Mouse (Mus musculus) B cell, adult (primary cell): Measurements from ENCODE around the gene Mef2b. TPM values are rescaled to one million over a fixed set of nuclear protein-coding genes. Genes with fewer than 3 reads are reported as not detected.

Source experiments
- total RNA-seq: library from RNA; stranded (reverse); gene quantifications from 4 replicates; pipeline ENCODE4 v1.2.4, GENCODE M21; 2023; ENCODE audit not compliant: inconsistent age

The Mef2b gene
- 1.6 to 4.9 TPM (median 3.8 TPM) in 4 replicates for total RNA-seq

DNA sequence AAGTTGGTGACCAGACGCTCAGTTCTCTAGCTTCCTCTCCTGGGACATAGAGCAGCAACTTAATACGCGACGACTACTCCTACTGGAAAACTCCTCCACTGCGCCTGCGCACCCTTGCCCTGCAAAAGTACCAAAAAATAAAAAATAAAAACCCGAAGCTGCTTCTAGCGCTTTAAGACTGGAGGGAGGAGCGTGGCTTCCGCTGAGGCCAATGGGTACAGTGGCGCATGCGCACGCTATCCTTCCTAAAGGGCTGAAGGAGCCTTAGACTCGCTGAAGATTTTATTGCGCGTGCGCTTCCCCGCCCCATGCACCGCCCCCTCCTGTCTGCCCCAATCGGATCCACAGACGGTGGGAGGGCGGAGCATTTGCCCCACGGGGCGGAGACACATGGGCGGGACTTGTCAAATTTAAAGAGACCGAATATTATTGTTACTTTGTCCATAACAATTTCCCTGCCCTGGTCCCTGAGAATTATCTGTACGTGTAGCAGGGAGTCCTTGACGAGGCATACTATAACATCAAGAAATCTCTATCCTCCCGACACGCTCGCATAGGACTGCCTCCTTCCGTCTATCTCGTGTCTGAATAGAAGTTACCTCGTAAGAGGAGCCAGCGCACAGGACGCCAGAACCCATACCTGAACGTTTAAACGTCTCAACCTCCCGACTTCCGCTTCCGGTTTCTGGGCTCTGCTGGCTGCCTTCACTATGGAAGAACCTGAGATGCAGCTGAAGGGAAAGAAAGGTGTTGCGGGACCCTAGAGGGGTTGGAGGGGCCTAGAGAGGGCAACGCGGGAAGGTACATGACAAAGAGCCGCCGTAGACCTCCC lies at the start of gene Mef2b, which contains the start of the genes Rfxank and Borcs8:
TSS of gene Mef2b (plus strand) at position 686 of the 832 bp plus-strand sequence.
TSS of gene Rfxank (minus strand) at position 129 of the 832 bp plus-strand sequence.
TSS of gene Borcs8 (plus strand) at position 474 of the 832 bp plus-strand sequence.

DNA sequence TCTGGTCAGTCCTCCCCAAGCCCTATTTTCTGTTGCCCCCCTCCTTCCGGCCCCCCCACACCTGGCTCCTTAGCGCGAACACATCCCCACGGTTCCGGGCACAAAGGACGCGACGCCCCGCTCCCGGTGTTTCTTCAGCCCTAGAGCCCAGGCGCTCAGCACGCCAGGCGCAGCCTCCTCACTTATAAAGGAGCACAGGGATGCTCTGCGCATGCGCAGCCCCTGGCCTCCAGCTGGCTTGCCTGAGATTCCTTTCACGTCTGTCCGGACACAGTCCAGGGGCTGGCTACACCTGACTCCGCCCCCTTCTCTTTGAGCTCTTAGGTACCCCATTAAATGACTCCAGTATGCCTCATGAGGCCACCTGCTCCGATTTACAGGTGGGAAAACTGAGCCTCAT lies 18.8 kb upstream of the Mef2b start, which contains the start of gene Ncan:
TSS of gene Ncan (minus strand) at position 207 of the 400 bp plus-strand sequence.

GRCm38 (mm10) chr8:70131166-70131883 lies 8.2 kb upstream of the Mef2b start, which contains the start of gene Nr2c2ap:
TSS of gene Nr2c2ap (plus strand) at chr8:70131333.

DNA sequence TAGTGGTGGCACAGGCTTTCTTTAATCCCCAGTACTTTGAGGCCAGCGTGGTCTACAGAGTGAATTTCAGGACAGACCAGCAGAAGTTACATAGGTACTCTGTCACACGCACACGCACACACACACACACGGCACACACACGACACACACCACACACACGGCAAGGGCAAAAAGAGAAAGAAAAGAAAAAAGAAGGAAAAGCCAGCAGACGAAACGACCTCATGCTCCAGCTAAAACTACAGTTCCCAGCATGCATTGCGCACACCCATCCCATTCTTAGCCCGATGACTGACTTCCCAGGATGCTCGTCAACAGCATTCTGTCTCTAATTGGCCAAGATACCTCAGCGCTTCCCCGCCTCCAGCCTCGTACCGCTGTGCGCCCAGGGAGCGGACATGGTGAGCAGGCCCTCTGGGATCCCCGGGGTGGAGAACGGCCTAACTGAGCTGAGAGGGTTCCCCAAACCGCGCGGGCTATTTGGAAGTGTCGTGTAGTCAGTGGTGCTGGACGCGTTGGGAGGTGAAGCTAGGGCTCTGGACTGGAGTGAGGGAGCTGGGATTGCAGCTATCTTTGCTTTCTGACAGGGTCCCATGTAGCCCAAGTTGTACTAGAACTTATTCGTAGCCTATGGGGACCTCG lies 32.7 kb downstream of the Mef2b start, which contains the start of gene Tmem161a:
TSS of gene Tmem161a (plus strand) at position 314 of the 639 bp plus-strand sequence.

GRCm38 (mm10) chr8:70212112-70213055 lies 72.9 kb downstream of the Mef2b start, which contains the start of gene Slc25a42:
TSS of gene Slc25a42 (minus strand) at chr8:70212305.

Other genes with a start within 250 kb of the Mef2b start
- 0.67 to 1.2 TPM (median 0.78 TPM) in 4 replicates for gene Tssk6, start 237.5 kb upstream of the Mef2b start, total RNA-seq
- gene Ndufa13, start 237.2 kb upstream of the Mef2b start, total RNA-seq, result 46.3 to 55.9 TPM (median 52.5 TPM) in 4 replicates
- 2.5 to 3.1 TPM in 2 of 4 replicates, not detected in the others for gene Yjefn3, start 237.0 kb upstream of the Mef2b start, total RNA-seq
- 95.7 to 102 TPM (median 98.3 TPM) in 4 replicates for gene Gatad2a, start 143.3 kb upstream of the Mef2b start, total RNA-seq
- gene Mau2, start 97.0 kb upstream of the Mef2b start, total RNA-seq, result 125 to 133 TPM (median 128 TPM) in 4 replicates
- gene Sugp1, start 96.9 kb upstream of the Mef2b start, total RNA-seq, result 41.6 to 48.4 TPM (median 45.4 TPM) in 4 replicates
- gene Tm6sf2, start 66.8 kb upstream of the Mef2b start, total RNA-seq, result 0.35 to 0.66 TPM in 2 of 4 replicates, not detected in the others
- not detected in 4 replicates for gene Hapln4, start 56.3 kb upstream of the Mef2b start, total RNA-seq
- 0.13 to 0.24 TPM (median 0.20 TPM) in 4 replicates for gene Ncan, start 18.8 kb upstream of the Mef2b start, total RNA-seq
- gene Nr2c2ap, start 8.4 kb upstream of the Mef2b start, total RNA-seq, result 22.5 to 33.6 TPM (median 27.3 TPM) in 4 replicates
- gene Rfxank, start 557 bp upstream of the Mef2b start, total RNA-seq, result 30.4 to 37.4 TPM (median 32.7 TPM) in 4 replicates
- 46.7 to 62.2 TPM (median 55.3 TPM) in 4 replicates for gene Borcs8, start 212 bp upstream of the Mef2b start, total RNA-seq
- 42.7 to 53.5 TPM (median 46.6 TPM) in 4 replicates for gene Tmem161a, start 32.6 kb downstream of the Mef2b start, total RNA-seq
- 5.0 to 6.2 TPM (median 5.4 TPM) in 4 replicates for gene Slc25a42, start 72.6 kb downstream of the Mef2b start, total RNA-seq
- gene Sugp2, start 94.5 kb downstream of the Mef2b start, total RNA-seq, result 63.2 to 81.3 TPM (median 69.3 TPM) in 4 replicates
- gene Armc6, start 94.8 kb downstream of the Mef2b start, total RNA-seq, result 6.2 to 12.6 TPM (median 7.9 TPM) in 4 replicates
- 7.0 to 10.2 TPM (median 8.9 TPM) in 4 replicates for gene Homer3, start 143.1 kb downstream of the Mef2b start, total RNA-seq
- gene Ddx49, start 162.8 kb downstream of the Mef2b start, total RNA-seq, result 60.2 to 96.0 TPM (median 74.4 TPM) in 4 replicates
- 101 to 125 TPM (median 107 TPM) in 4 replicates for gene Cope, start 162.8 kb downstream of the Mef2b start, total RNA-seq
- gene Cers1, start 176.1 kb downstream of the Mef2b start, total RNA-seq, result not detected in 4 replicates
- gene Gdf1, start 190.1 kb downstream of the Mef2b start, total RNA-seq, result not detected in 4 replicates
- gene Upf1, start 213.6 kb downstream of the Mef2b start, total RNA-seq, result 70.0 to 77.0 TPM (median 72.2 TPM) in 4 replicates
- 0.27 TPM in 1 of 4 replicates, not detected in the others for gene Comp, start 233.8 kb downstream of the Mef2b start, total RNA-seq